Mouse (Mus musculus): ENCODE measurements at regions not wholly inside any gene's neighbourhood (a gene's known extent, or its start where the extent isn't known, plus 50 kb on each side); places are given as distances from the start of the nearest gene placed in this dataset.

DNA sequence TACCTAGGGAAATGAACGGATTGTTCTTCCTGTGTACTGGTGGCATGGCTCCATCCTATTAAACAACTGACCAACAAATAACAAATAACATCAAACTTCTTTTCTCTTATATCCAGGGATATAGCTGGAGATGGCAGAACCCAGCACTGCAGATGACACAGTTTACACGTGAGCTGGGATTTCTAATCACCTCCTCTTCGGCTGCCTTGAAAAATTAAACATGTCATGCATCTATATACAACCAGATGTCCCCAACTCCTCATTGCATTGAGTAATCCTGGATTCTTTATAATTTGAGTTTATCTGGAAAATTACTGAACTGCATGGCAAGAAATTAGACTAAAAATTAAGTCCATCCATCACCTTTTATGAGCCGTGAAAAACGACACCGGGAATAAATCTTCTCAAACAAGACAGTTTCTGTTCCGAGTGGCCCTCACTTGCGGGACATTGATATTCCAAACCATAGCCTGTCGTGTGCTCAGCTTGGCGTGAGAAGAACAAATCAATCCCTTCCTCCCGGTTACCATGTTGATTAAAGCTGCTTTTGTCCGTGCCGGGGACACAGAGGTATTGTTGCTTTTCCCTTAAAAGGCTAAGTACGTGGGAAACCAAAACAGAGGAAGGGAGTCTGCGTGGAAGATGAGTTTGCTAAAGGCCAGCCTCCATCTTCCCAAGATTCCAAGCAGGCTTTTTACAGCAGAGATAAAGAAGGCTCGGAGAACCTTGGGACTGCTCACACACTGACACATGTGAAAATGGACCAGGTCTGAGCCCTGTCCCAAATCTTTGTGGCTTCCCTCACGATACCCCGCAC is 92.8 kb upstream of the Spon1 start:
- TF ChIP-seq POLR2A (IDR thresholded peaks at IDR 0.05; ENCODE audit: extremely low read depth, insufficient read depth, low read length) (no peak), CTCF (IDR thresholded peaks at IDR 0.05; ENCODE audit: low read depth, low read length) (no peak)

Measured in liver, adult 2 months (tissue).